Mouse (Mus musculus): ENCODE measurements around the gene Hs3st5.

- no peak for TF ChIP-seq CTCF (IDR thresholded peaks at IDR 0.05; ENCODE audit: low read depth)
- TF ChIP-seq EP300 (IDR thresholded peaks at IDR 0.05; ENCODE audit: low read depth): no peak
Measured at GRCm38 (mm10) chr10:36557673-36558072, 51.1 kb downstream of the Hs3st5 start.

Data from liver, embryonic 14.5 days (tissue).